Mouse (Mus musculus) embryo, embryonic 10 days (tissue): ENCODE measurements at regions not wholly inside any gene's neighbourhood (a gene's known extent, or its start where the extent isn't known, plus 50 kb on each side); places are given as distances from the start of the nearest gene placed in this dataset.

Experiments used
- DNase-seq: peaks from one replicate; pipeline ENCODE4 v3.0.0-alpha.2; 2015; ENCODE audit warnings: low spot score

DNA sequence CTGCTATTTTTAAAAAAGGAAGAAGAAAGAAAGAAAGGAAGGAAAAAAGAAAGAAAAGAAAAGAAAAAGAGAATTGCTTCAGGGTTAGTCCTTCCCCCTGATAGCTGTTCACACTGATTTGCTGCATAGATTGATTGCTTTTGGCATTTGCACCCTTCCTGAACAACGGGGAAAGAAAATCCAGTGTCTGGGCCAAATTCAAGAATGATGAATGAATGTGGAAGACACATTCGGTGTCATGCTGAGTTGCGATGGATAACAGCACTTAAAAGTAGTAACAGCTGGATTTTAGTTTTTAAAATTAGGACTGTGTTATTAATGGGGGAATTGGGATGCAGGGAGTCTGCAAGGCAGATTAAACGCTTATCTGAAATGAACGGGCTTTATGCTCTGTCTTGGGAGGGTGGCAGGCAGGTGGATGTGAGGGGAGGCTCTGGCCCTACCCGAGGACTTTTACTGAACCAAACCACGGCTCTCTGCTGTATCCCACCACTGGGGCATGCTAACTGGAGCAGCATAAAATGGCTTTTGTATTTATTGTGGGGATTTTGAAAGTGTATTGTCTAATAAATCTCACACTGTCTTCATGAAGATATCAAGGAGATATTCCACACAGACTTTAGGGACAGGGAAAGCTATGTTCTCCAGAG is 114.4 kb downstream of the Lca5 start:
- no peak for DNase-seq

DNA sequence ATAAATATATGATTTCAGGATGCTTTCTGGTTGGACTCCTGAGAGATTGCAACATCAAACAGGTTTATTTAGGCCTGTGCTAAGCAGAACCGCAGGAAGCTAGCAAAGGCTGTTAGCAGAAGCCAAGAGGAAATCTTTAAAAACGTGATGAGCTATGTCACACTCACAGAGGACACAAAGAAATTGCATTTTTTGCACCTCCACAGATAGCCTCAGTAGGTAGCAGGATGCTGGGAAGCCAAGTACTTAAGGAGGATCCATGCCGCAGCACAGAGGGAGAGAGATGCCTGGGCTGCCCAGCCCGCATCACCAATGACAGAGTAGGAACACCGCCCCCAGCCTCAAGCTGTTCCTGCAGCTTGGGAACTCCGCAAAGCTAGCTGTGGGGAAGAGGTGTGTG is 115.0 kb downstream of the Lca5 start:
- peak; percentile 70 for DNase-seq

DNA sequence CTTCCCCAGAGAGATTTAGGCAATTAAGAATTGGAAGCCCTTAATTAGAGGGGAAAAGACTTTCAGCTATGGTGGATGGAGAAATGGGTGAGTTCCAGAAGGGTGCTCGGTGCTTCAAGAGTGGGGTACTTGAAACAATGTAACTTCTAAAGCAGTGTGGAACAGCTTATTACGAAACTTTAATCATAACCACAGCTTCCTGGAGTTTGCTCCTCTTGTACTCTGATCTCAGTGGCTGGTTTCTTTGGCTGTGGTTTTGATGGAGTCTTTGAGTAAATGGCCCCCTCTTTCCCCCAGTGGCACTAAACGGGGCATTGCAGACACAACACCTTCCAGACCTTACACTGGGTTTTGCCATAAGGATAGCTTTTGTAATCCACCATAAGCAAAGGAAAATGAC is 116.6 kb downstream of the Lca5 start:
- DNase-seq = no peak

DNA sequence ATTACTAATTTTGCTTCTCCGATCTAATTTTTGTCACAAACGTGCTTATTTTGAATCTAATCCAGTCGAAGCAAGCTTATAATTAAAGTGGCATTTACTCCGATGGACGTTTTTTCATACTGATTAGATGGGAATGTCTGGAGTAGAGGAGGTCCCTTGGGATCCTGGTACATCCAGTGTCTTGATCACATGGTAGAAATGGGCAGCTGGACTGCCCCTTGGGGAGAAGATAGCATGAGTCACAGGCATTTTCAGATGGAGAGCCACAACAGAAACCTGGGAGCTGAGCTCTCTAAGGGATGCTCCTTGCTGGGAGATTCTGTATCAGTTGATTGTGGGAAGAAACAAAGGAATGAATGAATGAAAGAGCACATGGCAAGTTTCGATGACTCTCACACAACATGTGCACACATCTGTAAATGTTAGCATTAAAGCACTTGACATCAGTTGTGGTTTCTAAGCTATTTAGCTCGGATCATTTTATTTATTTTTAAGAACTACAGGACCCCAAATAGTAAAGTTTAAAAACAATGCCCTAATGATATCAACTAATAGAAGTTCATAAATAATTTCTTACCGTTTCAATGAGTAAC is 117.8 kb downstream of the Lca5 start:
- no peak for DNase-seq

DNA sequence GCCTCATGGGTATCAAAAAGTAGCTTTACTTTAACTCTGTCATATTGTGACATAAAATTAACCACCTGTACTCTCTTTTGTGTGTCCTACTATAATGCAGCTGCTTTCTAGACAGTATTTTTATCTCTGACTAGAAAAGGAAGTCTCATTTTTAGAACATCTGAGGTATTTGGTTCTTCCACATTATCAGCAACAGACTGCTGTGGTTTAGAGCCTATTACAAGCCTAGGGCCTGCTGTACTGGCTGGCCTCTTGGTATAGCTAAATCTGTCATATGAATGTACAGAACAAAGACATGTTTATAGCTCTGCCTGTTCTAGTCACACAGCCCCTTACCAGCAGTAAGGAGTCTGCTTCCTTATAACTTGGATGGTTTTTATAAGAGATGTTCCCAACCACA is 119.1 kb downstream of the Lca5 start:
- no peak for DNase-seq

DNA sequence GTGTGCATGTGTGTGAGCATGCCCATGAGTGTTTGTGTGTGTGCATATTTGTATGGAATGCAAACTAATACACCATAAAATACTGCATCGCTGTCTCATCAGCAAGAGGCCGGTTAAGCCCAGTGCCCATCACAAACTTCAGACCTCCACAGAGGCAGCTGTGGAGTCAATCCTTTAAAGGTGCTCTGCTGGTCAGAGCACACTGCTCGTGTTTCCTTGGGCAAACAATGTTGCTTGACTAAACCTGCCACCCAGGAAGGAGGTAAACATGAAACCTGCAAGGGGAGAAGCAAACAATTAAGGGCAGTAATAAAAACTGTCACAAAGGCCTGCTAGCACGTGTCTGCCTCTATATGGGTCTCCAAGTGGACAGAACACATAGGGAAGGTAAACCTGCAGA is 120.1 kb downstream of the Lca5 start:
- no peak for DNase-seq

DNA sequence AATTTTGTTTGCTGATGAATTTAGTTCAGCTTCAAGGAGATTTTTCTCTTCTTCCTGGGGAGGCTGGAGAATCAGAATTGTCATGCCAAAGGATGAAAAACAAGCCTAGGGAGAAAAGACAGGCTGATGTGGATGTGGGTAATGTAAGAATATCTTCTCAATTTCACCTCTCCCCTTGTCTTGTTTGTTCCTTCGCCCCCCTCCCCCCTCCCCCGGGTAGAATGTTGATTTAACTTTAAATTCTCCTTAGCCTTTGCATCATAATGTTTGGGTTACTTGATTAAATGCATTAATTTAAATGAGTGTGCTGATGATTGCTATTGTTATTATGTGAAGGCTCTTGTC is 124.1 kb downstream of the Lca5 start:
- DNase-seq = no peak

DNA sequence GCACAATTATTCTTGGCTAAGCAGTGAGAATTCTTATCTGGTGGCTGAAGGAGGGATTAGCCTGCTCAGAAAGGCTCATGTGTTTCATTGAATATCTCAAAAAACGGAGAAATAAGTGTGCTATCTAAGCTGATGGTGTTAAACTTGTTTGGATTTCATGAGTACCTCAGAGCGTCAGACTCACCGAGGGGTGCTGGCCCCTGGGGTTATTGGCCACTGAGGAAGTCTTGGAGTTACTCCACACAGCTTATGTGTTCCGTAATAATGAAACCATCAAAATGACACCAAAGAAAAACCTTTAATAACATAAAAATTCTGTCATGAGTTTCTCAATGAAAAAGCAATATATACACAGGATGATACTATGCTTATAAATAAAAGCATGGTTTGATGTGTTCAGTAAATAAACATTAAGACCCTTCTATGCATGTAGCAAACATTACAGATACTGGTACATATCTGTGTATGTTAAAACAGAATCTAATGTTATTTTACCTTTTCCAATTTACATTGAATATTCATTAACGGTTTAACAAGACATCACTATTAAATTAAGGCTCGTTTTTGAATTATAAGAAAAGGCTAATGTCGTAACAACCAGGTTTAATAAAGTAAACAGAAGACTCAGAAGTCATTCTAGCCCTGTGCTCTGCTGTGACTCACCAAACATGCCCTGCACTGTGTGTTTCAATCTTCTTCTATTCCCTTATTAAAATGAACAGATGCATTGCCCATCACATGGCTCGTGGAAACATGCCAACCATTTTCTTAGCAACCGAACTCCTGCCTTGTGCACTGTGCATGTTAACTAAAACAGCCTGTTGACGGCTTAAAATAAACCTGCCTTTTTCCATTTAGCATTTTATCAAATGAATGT is 124.7 kb downstream of the Lca5 start:
- DNase-seq = no peak

DNA sequence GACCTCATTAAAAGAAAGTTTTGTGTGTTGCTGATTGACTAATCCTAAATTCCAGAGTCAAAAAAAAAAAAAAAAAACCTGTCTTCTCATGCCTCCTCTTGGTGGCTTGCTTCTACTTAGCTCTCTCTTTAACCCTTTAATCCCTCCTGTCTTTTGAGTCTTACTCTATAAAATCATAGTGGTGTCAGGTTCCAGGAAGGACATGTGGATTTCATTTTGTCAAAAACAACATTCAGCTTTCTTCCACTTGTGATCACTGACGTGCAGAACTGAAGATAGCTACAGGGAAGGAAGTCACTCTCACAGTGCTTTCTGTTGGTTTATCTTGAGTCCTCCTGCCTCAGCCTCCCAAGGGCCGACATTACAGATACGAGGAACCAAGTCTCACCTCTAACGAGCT is 132.2 kb downstream of the Lca5 start:
- DNase-seq = peak; percentile 17

DNA sequence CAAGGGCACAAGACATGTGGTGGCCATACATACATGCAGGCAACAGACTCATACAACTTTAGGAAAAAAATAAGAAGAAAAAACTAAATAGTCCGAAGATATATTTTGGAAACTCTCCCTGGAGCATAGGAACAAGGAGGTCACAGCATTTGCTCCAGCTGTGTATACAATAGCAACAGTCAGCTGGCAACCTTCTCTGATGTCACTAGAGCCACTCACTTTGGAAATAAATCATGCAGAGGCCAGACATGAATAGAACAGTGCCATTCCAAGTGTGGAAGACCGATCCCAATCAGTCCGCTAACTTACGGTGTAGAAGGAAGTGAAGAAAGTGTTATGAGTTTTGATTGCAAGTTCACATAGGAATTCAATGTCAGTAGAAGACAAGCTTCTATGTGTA is 132.8 kb downstream of the Lca5 start:
- peak; percentile 26 for DNase-seq

DNA sequence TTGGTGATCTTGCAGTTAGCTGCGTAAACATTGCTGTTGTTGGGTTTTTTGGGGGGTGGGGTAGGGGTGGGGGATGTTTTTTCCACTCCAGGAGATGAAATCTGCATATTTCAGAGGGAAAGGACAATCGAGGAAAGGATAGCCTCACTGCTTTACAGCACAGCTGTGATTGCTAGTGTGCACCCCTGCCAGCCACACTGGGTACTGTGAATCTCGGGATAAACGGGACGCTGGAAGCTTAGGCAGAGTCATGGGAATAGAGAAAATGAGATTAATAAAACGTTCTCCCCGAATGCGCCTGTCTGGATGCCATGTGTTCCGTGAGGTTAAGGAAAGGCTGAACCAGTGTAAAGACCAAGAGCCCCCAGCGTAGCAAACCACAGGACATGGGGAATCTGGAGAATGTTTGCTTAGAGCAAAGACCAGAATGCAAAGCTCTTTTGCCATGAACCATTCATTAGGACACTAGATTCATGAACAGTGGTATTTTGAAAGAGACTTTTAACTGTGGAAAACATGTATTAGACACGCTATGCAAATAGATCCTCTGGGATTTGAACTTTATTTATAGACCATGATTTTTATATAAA is 133.5 kb downstream of the Lca5 start:
- peak; percentile 15 for DNase-seq

DNA sequence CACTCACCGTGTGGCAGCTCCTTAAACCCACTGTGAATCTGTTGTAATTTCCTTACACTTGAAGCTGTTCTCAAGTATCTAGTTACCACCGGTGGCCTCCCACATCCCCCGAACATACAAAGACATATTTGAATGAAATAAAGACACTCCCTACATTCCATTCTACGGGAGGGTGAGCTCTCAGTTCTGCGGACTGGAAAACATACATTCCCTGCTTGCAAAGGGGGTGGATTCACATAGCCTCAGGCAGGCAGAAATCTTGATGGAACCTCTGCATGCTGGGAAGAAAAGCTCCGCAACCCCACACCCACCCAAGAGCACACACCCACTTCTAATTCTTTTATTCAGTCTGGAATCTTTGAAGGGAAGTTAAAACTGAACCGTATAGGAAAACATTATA is 136.0 kb downstream of the Lca5 start:
- no peak for DNase-seq

DNA sequence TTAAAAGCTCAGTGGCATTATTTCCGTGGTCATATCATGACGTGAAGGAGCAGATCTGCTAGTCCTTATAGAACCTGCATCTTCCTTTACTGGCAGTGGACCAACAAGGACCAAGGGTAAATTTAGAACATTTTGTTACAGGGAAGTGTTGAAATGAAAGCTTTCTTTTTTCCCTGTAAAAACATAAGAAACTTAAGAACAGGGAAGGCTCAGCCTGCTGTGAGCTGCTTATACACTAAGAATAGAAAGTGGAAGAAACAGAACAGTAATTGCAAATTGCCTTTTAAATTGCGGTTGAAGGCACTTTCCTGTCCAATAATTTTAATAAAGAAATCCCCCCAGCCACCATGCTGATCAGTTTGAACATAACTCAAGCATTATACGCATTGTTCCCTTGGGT is 140.4 kb downstream of the Lca5 start:
- no peak for DNase-seq

DNA sequence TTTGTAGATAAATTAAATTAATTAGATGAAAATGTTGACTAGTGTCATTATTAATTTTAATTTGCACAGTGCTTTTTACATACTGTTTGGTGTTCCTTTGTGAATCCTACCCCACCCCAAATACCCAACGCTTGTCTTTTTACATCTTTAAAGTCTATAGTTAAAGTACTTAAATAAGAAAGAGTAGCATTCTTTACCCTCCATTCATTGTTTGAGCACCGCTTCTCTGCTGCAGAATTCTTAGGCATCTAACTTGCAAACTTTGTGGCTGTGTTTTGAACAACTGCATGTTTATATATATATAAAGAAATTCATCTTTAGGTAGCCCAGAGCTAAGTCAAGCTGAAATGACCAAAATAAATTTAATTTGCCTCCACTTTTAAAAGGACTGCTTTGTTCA is 140.9 kb downstream of the Lca5 start:
- DNase-seq = no peak

DNA sequence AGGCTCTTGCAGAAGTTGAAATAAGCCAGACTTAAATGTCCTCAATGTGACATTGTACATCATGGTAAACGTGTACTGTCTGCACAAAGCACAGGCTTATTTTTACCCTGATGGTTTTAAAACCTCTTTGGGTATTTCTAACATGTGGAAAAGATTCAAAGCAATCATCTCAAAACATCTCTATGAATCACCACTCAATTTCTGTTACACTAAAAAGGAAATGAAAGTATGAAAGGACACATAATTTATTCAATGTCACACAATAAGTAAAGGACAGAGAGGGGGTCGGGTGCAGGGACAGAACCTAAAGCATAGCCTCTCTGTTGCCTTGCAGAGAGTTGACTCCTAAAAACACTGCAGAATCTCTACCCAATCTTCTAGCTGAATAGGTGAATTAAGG is 141.3 kb downstream of the Lca5 start:
- DNase-seq = no peak

DNA sequence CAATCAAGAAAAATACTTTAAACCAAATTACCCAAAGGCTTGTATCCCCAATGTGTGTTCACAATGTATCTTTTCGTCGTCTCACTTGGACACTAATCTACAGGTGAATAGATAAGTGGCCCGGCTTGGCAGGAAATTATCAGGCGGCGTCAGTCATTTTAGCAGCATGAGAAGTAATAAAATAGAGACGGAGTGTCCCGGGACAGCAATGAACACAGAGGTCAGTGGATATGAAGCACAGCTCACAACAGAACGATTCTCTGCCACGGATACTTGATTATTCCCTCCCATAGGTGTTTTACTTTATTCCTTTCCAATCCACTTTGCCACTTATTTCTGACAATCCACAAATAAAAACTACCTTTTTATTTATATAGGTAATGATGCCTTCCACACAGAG is 145.5 kb downstream of the Lca5 start:
- no peak for DNase-seq

DNA sequence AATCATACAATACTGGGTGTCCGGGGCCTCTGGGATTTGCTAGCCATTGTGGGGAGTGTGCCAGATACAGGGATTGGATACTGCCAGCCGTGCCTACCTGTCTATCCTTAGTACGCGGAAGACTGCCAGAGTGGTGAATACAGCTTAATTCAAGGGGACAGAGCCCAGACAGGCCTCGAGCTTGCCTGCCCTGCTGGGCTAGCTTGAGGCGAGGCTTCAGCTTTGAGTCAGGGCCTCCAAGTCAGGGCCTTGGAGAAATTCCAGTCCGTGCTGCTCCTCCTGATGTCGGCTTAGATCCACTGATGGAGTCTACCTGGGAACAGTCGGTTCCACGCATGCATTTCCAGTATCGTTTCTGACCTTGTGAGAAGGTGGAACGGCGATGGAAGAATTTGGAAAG is 146.5 kb downstream of the Lca5 start:
- DNase-seq = no peak

DNA sequence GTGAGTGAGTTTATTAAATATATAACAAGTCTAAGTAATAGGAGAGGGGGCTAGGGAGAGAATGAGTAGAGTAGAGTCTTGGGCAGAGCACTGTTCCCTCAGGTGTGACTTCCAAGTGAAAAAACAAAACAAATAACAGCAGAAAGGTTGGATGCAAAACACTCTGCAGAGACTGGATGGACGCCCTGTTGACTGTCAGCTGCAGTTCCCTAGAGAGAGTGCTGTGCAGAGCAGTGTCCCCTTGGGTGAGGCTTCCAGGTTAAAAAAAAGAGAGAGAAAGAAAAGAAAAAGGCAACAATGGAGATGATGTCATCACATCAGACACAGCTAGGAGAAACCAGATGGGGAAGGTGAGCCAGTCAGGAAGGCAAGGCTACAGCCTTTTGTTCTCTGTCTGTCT is 137.6 kb upstream of the Hmgn3 start:
- no peak for DNase-seq

DNA sequence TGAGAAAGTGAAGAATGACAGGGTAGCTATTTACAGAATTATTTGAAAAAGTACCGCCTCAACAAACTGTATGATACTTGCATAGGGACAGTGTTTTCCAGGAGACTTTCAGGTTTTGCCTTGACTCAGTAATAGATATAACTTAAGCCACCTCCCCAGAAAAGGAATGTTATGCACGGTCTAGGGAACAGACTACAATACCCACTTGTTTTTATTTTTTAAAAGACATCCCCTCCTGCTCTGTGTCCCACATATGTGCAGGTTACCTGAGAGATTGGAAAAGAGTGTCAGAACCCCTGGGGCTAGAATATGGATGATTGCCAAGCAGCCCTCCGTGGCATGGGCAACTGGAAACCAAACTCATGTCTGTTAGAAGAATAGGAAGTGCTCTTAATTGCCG is 137.2 kb upstream of the Hmgn3 start:
- no peak for DNase-seq

DNA sequence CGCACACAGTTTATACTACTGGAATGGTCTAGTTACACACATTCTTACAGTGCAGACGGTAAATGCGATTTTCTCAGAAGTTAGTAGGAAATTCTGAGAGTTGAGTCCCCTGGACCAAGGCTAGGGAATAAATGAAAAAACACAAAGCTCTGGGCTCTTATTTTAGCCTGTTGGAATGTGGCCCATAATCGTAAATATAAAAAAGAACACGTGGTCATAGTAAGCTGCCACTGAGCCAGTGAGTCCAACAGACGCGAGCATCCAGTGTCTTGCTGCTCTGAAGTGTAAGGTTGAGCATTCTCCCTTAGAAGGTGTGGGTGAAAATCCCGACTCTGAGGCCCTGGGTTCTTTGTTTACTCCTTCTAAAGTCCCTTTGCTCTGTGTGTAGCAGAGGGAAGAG is 136.8 kb upstream of the Hmgn3 start:
- no peak for DNase-seq

DNA sequence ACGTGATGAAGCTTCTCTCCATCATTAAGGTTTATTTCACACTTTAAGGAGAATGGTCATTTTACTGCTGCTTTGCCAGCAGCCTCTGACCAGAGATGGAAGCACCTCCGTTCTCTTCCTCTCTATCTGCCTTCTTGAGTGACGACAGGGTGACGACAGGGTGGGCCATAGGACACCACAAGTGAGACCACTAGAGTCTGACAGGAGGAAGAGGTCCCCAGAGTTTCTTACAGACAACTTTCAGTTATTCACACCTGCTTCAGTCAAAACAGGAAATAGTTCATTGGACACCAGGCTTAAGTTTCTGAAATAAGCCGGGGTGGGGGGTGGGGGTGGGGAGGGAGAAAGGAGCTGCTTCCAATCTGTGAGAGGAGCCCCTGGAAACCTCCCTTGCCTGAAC is 131.3 kb upstream of the Hmgn3 start:
- no peak for DNase-seq

DNA sequence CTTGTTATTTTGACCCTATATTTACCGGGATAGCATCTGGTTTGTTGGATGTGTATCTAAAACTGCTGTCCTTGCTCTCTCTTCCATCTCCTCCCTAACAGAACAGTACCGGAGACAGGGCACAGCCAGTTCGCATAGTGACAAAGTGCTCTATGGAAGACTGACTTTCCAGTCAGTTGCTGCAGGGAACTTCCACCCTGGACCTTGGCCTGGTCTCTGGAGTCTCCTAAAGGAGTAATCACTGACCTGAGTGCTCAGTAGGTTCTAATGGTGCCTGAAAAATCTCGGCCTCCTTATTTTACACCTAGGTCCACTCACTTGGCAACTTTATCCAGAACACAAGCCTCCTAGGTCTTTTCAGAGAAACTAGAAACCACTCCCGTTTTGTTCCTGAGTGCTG is 130.9 kb upstream of the Hmgn3 start:
- no peak for DNase-seq

DNA sequence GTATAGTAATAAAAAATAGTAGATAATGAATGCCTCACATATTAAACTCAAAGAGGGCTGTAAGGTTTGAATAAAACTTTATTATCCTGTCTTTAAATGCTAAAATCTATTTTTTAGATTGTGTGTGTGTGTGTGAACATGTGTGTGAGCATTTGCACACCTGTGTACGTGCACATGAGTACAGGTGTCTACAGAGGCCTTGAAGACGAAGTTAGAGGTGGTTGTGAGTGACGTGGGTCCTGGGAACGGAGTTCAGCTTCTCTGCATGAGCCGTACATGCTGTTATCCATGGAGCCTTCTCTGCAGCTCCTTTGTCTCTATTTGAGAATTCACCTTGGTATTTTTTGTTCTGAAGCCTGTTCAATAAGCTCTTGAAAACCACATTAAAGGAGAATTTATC is 129.8 kb upstream of the Hmgn3 start:
- no peak for DNase-seq
